Mouse (Mus musculus) liver, adult 2 months (tissue): ENCODE data around the gene Atp6v1g2.

Experiments used
- CTCF ChIP-seq: fragments of 200-500 bp; IDR thresholded peaks from 2 replicates; pipeline ENCODE4 v1.5.1; 2011; ENCODE audit warnings: low read depth, low read length, control low read depth
- POLR2A ChIP-seq: fragments of 200-500 bp; IDR thresholded peaks from 2 replicates; pipeline ENCODE4 v1.6.1; 2011; ENCODE audit warnings: low read length, control low read depth; ENCODE audit not compliant: insufficient read depth; ENCODE audit errors: extremely low read depth

GRCm38 (mm10) chr17:35267399-35268086 lies 34.1 kb downstream of the Atp6v1g2 start:
- TF ChIP-seq CTCF (no peak), POLR2A (no peak)
